Mouse (Mus musculus) embryonic facial prominence, embryonic 14.5 days (tissue): Measurements from ENCODE around the gene Rere. TPM values are rescaled to one million over a fixed set of nuclear protein-coding genes. Genes with fewer than 3 reads are reported as not detected.

Source experiments
- ATAC-seq: fragments of 200-750 bp; cut with Nextera tagmentation; 2 replicates; pipeline ENCODE4 v1.8.0; 2017; ENCODE audit warnings: low read depth, moderate number of reproducible peaks, moderate TSS enrichment
- DNase-seq: peaks from one replicate; pipeline ENCODE4 v3.0.0-alpha.2; 2015; ENCODE audit warnings: low spot score
- H3K27ac ChIP-seq: fragments of 300-500 bp; sonication (generic); replicated peaks from 2 replicates; pipeline ENCODE4 v1.5.1; 2014; ENCODE audit warnings: low read depth, mild to moderate bottlenecking, low read length, moderate library complexity
- H3K27me3 ChIP-seq: fragments of 300-500 bp; sonication (generic); replicated peaks from 2 replicates; pipeline ENCODE4 v1.6.1; 2014; ENCODE audit warnings: low read length; ENCODE audit not compliant: control insufficient read depth, insufficient read depth
- H3K36me3 ChIP-seq: fragments of 300-500 bp; sonication (generic); 2 replicates; pipeline ENCODE4 v1.6.1; 2014; ENCODE audit warnings: low read length, mixed read lengths; ENCODE audit not compliant: control insufficient read depth, insufficient read depth
- H3K4me1 ChIP-seq: fragments of 300-500 bp; sonication (generic); 2 replicates; pipeline ENCODE4 v1.6.1; 2014; ENCODE audit warnings: antibody characterized with exemption, low read length; ENCODE audit not compliant: control insufficient read depth, insufficient read depth
- H3K4me2 ChIP-seq: fragments of 300-500 bp; sonication (generic); 2 replicates; pipeline ENCODE4 v1.6.1; 2014; ENCODE audit warnings: low read depth, mild to moderate bottlenecking, low read length, moderate library complexity, mixed read lengths
- H3K4me3 ChIP-seq: fragments of 300-500 bp; sonication (generic); 2 replicates; pipeline ENCODE4 v1.5.1; 2014; ENCODE audit warnings: low read depth, mild to moderate bottlenecking, low read length
- H3K9ac ChIP-seq: fragments of 300-500 bp; sonication (generic); 2 replicates; pipeline ENCODE4 v1.6.1; 2014; ENCODE audit warnings: low read depth, mild to moderate bottlenecking, low read length, moderate library complexity, mixed read lengths
- H3K9me3 ChIP-seq: fragments of 300-500 bp; sonication (generic); 2 replicates; pipeline ENCODE4 v1.6.1; 2016; ENCODE audit warnings: low read length; ENCODE audit not compliant: control insufficient read depth
- WGBS: fragments of 180-500 bp; shearing (Covaris S2); extraction: QIAGEN DNeasy Blood & Tissue Kit; methylation state at CpG from one replicate; pipeline ENCODE4 v1.1.7; 2014; 5-methylcytosine and 5-hydroxymethylcytosine counted together
- polyA plus RNA-seq: library from polyadenylated mRNA; unstranded; fragments of >200 nt; fragmentation: Nextera tagmentation; extraction: Ambion mirVana; gene quantifications from 2 replicates; pipeline ENCODE4 v1.2.1, GENCODE M21; 2014

The Rere gene
- polyA plus RNA-seq, 1 experiment from 2014 or later: 32.0 TPM

GRCm38 (mm10) chr4:150572938-150573337 is 291.5 kb downstream of the Rere start:
- ATAC-seq: no peak
- H3K9me3 ChIP-seq: no peaks in the 10 kb centered on the region
- no peak overlapping the region for H3K9ac ChIP-seq
- no peak for DNase-seq
- 99% methylated on average over 4 of the region's 4 CpGs for WGBS
- peaks cover 19% of the 10 kb centered on the region for H3K4me1 ChIP-seq
- H3K36me3 ChIP-seq: peaks cover 10% of the 10 kb centered on the region; the same call in 1 of the 2 replicates
- H3K27ac ChIP-seq: no peak overlapping the region
- no peak overlapping the region for H3K4me3 ChIP-seq
- H3K27me3 ChIP-seq: no peaks in the 10 kb centered on the region
- no peak overlapping the region for H3K4me2 ChIP-seq

GRCm38 (mm10) chr4:150575363-150576092 is 294.1 kb downstream of the Rere start:
- DNase-seq: no peak
- Histone ChIP-seq H3K4me2 (no peak overlapping the region), H3K36me3 (peaks cover 10% of the 10 kb centered on the region; the same call in 1 of the 2 replicates), H3K4me3 (no peak overlapping the region), H3K9ac (no peak overlapping the region), H3K27ac (no peak overlapping the region), H3K27me3 (no peaks in the 10 kb centered on the region), H3K4me1 (peaks cover 7% of the 10 kb centered on the region), H3K9me3 (no peaks in the 10 kb centered on the region)
- no peak for ATAC-seq
- WGBS: 78% methylated on average over 3 of the region's 3 CpGs

- DNase-seq: no peak
- H3K4me2 ChIP-seq: no peak overlapping the region
- no peak for ATAC-seq
- H3K4me3 ChIP-seq: no peak overlapping the region
- 74% methylated on average over 3 of the region's 3 CpGs for WGBS
- H3K4me1 ChIP-seq: no peaks in the 10 kb centered on the region
- H3K27ac ChIP-seq: no peak overlapping the region
- H3K9me3 ChIP-seq: no peaks in the 10 kb centered on the region
- peaks cover 10% of the 10 kb centered on the region; the same call in 1 of the 2 replicates for H3K36me3 ChIP-seq
- no peak overlapping the region for H3K9ac ChIP-seq
- H3K27me3 ChIP-seq: no peaks in the 10 kb centered on the region
Measured at GRCm38 (mm10) chr4:150576339-150576738, 294.9 kb downstream of the Rere start.

GRCm38 (mm10) chr4:150578021-150578420 is 296.6 kb downstream of the Rere start:
- Histone ChIP-seq H3K4me2 (no peak overlapping the region), H3K4me3 (no peak overlapping the region), H3K27me3 (no peaks in the 10 kb centered on the region), H3K9me3 (no peaks in the 10 kb centered on the region), H3K9ac (no peak overlapping the region), H3K4me1 (peaks cover 15% of the 10 kb centered on the region), H3K27ac (no peak overlapping the region), H3K36me3 (peaks cover 10% of the 10 kb centered on the region; the same call in 1 of the 2 replicates)
- DNase-seq (no peak), ATAC-seq (no peak)
- 81% methylated on average over 3 of the region's 3 CpGs for WGBS

DNA sequence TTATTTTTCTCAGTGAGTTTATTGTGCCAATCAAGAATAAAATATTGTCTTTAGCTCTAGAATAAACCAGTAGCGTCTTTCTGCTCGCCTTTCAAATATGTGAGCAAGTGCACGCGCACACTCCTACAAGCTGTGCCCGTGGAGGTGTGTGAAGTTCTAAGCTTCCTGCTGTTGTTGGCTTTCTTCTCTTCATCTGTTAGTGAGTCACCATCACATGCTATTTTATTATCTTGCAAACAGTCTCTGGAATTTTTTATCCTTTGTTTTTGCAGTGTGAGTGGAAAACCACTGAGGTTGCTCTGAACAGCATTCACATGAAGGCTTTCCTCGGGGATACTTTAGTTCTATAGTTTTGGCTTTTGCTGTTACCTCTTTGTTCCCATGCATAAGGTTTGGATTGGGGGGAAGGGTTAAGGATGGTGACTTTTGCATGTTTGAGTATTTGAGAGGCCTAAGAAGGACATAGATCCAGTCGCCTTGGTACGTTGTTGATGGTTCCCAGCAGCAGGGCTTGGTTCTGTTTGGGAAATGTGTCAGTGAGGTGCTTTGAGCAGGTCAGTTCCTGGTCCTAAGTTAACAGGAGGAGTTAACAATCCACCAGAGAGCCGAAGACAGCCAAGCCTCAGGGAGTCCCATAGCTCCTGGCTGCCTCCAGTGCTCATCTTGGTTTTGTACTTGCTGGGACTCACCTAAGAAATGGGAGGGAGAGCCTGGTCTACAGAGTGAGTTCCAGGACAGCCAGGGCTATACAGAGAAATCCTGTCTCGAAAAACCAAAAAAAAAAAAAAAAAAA is 300.7 kb downstream of the Rere start:
- Histone ChIP-seq H3K9ac (no peak overlapping the region), H3K27ac (peak overlapping the region; percentile 61), H3K36me3 (peaks cover 5% of the 10 kb centered on the region; the same call in 1 of the 2 replicates), H3K27me3 (no peaks in the 10 kb centered on the region), H3K9me3 (no peaks in the 10 kb centered on the region), H3K4me2 (no peak overlapping the region), H3K4me3 (no peak overlapping the region), H3K4me1 (peaks cover 33% of the 10 kb centered on the region)
- 65% methylated on average over 10 of the region's 10 CpGs for WGBS
- no peak for DNase-seq
- no peak for ATAC-seq

DNA sequence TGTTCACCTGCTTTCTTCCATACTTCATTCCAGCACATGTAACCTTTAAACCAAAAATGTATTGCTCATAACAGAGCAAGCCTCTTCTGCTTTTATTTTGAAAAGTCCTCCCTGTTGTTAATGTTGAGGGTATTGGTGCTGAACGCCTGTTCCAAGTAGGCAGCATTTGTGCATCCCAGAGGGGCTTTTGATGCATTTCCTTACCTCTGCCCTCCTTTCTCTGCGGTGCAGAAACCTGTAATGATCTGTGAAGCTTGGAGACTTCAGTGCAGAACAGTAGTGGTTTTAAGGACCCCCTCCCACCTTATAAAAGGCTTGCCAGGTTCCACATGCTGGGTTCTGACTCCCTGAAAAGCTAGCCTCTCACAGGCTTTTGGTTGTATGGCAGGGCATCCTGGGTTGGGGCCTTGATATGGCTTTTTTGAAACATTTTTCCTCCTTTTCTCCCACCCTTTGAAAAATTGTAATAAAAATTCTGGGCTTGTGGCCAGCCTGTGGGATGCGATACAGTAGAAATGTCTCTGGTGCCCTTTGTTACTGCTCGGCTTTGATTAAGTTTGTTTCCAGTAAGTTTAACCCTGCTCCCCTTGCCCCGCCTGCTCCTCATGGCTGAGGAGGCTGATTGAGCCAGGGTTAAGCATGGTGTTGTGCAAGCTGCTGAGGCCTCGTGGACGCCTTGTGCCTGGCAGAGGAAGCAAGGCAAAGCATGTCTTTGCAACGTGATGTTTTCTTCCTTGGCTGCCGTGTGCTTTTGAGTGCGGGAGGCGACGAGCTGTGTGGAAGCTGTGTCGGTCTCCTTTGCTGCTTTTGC is 301.7 kb downstream of the Rere start:
- H3K9me3 ChIP-seq: no peaks in the 10 kb centered on the region
- peak; percentile 92 for ATAC-seq
- H3K9ac ChIP-seq: peak overlapping the region; percentile 45
- peak overlapping the region; percentile 69 for H3K27ac ChIP-seq
- 6% methylated on average over 12 of the region's 13 CpGs for WGBS
- no peaks in the 10 kb centered on the region for H3K36me3 ChIP-seq
- peak; percentile 87 for DNase-seq
- H3K27me3 ChIP-seq: no peaks in the 10 kb centered on the region
- H3K4me3 ChIP-seq: no peak overlapping the region
- H3K4me2 ChIP-seq: peak overlapping the region; percentile 40
- peaks cover 40% of the 10 kb centered on the region for H3K4me1 ChIP-seq

- 42% methylated on average over 3 of the region's 3 CpGs for WGBS
- H3K36me3 ChIP-seq: no peaks in the 10 kb centered on the region
- peak overlapping the region; percentile 45 for H3K9ac ChIP-seq
- H3K27ac ChIP-seq: peak overlapping the region; percentile 69
- peaks cover 42% of the 10 kb centered on the region for H3K4me1 ChIP-seq
- DNase-seq (no peak), ATAC-seq (peak; percentile 61; the same call in 1 of the 2 replicates)
- H3K4me2 ChIP-seq: peak overlapping the region; percentile 40
- H3K27me3 ChIP-seq: no peaks in the 10 kb centered on the region
- H3K4me3 ChIP-seq: no peak overlapping the region
- no peaks in the 10 kb centered on the region for H3K9me3 ChIP-seq
Measured at GRCm38 (mm10) chr4:150583777-150584135, 302.3 kb downstream of the Rere start.

GRCm38 (mm10) chr4:150585800-150586199 is 304.4 kb downstream of the Rere start:
- DNase-seq (no peak), ATAC-seq (no peak)
- H3K36me3 ChIP-seq: no peaks in the 10 kb centered on the region
- WGBS: 92% methylated on average over 2 of the region's 2 CpGs
- no peak overlapping the region for H3K4me3 ChIP-seq
- no peaks in the 10 kb centered on the region for H3K27me3 ChIP-seq
- peaks cover 42% of the 10 kb centered on the region for H3K4me1 ChIP-seq
- no peak overlapping the region for H3K9ac ChIP-seq
- H3K27ac ChIP-seq: no peak overlapping the region
- no peaks in the 10 kb centered on the region for H3K9me3 ChIP-seq
- no peak overlapping the region for H3K4me2 ChIP-seq
